Mouse (Mus musculus) cerebellum, adult 9-10 months (tissue): ENCODE data around the gene Prune1.

Experiments used
- DNase-seq: peaks from one replicate; pipeline ENCODE4 v3.0.0; 2022

The Prune1 gene

DNA sequence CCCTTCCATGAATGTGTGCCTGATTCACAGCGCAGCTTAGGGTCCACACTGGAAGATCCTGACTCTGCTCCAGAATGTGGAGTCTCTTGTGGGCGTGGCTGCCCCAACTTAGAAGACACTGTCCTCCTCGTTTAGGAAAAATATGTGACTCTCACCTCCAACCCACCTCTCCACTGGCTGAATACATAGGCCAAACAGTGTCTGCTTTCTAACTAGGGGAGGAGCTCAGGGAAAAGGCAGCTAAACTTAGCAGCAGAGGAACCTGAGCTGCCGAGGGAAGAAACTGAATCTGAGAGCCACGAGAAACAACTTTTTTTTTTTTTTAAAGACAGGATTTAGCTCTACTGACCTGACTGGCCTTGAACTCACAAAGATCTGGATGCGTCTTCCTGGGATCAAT, 6.7 kb downstream of the Prune1 start:
- DNase-seq, result no peak

DNA sequence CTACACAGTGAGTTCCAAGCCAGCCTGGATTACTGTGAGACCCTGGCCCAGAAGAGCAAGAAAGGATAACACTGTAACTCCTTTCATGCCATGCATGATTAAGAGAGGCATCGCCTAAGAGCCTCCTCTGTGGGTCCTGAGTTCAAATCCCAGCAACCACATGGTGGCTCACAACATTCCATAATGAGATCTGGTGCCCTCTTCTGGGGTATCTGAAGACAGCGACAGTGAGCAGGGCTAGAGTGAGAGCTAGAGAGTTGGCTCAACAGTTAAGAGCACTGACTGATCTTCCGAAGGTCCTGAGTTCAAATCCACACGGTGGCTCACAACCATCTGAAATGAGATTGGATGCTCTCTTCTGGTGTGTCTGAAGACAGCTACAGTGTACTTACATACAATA, 7.4 kb downstream of the Prune1 start:
- no peak for DNase-seq

DNA sequence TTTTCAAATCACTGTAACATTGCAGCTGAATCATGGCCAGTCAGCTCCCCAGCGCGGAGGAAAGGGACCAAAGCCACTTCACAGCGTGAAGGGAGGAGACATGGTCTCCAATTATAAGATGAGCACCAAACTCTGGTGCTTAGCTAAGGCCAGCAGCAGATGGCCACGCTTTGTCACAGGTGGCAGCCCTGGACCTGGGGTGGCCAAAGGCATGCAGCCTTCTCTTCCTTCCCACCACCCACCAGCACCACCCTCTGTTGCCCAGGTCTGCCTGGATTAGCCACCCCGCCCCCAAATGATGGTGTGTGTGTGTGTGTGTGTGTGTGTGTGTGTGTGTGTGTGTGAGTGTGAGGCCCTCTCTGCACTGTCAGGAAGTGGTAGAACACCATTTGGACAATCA, 8.4 kb downstream of the Prune1 start:
- peak; percentile 96 for DNase-seq

DNA sequence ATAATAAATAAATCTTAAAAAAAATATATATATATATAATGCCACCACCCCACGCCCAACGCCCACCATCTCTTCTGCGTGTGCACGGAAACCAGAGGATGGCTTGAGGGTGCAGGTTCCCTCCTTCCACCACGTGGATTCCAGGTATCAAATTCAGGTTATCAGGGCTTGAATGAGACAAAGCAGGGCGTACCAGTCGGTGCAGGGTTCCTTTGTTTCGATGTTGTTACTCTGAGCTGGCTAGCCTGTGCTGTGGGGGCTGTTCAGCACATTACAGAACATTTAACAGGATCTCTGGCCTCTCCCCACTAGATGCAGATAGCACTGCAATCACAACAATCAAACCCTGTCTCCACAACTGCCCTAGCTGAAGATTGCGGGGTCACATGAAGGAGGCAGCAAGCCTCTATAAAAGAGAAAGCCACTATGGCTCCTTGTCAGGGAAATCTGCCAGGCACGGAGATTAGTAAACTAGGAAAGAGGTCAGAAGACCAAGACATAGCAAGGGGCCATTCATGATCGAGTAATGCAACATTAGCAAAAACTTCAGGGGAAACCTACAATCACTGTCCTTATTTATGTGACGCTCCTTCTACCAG, 11.0 kb downstream of the Prune1 start:
- no peak for DNase-seq

GRCm38 (mm10) chr3:95269789-95270188, 12.1 kb downstream of the Prune1 start:
- DNase-seq, result no peak

DNA sequence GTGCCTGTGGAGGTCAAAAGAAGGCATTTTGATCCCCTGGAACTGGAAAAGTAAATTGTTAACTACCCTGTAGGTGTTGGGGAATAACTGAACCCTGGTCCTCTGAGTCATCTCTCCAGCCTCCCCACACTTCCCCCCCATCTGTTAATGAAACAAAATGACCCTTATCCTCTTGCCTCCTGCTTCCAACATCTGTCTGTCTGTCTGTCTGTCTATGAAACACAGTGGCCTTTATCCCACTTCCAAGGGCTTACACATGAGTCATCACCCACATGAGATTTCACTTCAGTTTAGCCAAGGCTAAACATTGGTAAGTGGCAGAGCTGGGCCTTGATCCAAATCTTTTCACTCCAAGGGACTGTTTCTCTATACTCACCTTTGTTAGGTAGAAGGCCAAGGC, 14.0 kb downstream of the Prune1 start:
- no peak for DNase-seq

DNA sequence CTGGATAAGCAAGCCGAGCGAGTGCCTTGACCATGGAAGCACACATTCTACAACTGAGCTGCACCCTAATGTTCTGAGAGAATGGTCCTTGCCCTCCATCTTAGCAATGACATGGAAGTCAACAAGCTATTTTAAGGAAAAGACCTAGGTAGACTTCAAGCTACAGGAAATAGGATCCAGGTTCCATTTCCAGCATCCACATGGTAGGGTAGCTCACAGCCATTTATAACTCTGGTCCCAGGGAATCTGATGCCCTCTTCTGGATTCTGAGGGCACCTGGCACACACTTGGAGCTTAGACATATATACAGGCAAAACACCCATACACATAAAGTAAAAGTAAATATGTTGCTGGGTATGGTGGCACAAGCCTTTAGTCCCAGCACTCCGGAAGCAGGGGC, 15.8 kb downstream of the Prune1 start:
- DNase-seq, result no peak

DNA sequence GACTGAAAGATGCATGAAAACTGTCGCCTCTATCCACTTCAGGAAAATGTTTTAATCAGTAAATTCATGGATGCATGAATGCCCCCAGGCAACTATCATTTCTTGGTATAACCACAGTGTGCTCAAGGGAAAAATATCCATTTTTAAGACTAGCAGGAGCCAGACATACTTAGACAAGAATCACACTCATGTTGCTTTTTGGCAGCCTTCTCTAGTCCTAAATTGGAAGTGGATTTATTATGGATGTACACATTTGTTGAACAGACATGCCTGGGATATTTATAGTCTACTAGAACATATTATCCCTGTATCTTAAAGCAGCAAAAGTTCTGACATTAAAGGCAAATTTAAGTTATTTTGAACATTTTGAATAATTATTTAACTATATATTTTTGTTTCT, 17.2 kb downstream of the Prune1 start:
- DNase-seq, result no peak

- DNase-seq, result peak; percentile 68
Observed at GRCm38 (mm10) chr3:95263089-95263739, 18.7 kb downstream of the Prune1 start.

GRCm38 (mm10) chr3:95261975-95262374, 19.9 kb downstream of the Prune1 start:
- DNase-seq, result no peak

GRCm38 (mm10) chr3:95256931-95257330, 24.9 kb downstream of the Prune1 start:
- DNase-seq, result no peak

GRCm38 (mm10) chr3:95250783-95251424, 31.0 kb downstream of the Prune1 start, which contains the start of gene Bnipl:
Bnipl (minus strand) TSS chr3:95251193.
- no peak for DNase-seq

DNA sequence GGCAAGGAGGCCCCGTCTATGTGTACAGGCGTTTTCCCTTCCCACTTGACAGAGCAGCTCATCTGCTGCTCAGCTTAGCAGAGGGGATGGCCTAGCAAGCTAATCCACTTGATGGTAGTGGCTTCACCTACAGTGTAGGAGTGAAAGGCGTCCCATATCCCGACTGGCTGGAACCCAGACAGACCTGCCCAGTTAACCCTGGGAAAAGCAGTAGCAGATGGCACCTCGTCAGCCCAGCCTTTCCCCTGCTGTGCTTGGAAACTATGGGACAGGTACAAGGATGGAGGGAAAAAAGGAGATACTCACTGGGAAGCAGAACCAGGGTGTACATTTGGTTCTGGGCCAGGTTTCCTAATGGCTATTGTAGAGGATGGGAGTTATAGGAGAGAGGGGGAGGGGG, 31.5 kb downstream of the Prune1 start:
- peak; percentile 94 for DNase-seq

GRCm38 (mm10) chr3:95247660-95248336, 34.1 kb downstream of the Prune1 start:
- no peak for DNase-seq

DNA sequence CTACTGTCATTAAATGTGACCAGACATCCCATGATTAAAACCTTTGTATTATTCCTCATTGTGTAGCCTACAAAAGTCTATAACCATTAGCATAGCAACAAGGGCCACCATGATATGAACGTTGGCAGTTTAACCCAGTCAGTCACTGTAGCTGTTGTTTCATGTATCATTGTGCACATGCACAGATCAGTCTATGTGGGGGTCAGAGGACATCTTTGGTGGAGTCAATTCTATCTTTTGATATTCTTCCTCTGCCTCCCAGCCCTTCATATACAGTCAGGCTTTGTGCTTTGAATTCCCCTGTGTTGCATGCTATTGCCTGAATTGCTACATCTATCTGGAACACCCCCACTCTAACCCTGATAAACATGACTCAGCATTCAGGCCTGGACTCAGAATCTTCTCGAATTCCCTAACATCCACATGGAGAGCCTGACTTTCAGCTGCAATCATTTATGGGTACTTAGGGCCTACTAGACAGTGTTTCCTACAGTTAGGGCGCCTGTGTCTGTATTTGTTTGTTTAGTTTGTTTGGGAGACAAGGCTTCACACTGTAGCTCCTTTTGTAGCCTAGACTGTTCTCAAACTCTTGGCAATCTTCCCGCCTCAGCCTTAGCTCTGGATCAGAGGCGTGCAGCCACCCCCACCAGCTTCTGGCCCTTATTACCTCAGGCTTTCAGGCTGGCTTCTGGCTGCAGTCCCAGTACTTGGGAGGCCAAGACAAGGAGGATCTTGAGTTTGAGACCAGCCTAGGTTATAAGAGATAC, 35.2 kb downstream of the Prune1 start:
- no peak for DNase-seq

GRCm38 (mm10) chr3:95243086-95243485, 38.8 kb downstream of the Prune1 start:
- no peak for DNase-seq

DNA sequence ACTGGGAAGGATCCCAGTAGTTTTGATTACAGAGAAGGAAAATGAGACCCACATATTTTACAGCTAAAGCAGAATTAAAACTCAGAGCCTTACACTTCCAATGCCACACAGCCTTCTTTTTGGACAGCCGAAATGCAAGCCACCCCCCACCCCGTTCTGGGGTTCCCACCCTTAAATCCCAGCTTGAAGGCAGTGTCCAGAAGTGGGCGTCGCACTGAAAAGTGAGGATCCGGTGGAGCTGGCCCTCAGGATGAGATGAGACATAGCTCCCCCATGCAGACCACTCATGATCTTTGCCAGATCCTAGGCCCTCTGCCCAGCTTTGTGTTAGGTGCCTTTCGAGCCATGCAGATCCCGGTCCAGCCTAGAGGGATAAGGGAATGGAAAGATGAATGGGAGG, 40.4 kb downstream of the Prune1 start, which contains the start of gene Gm128:
Gene Gm128, minus strand, starts transcription at position 101 of the 400 bp plus-strand sequence.
- DNase-seq, result no peak

- no peak for DNase-seq
Observed at GRCm38 (mm10) chr3:95240900-95241299, 41.0 kb downstream of the Prune1 start.

DNA sequence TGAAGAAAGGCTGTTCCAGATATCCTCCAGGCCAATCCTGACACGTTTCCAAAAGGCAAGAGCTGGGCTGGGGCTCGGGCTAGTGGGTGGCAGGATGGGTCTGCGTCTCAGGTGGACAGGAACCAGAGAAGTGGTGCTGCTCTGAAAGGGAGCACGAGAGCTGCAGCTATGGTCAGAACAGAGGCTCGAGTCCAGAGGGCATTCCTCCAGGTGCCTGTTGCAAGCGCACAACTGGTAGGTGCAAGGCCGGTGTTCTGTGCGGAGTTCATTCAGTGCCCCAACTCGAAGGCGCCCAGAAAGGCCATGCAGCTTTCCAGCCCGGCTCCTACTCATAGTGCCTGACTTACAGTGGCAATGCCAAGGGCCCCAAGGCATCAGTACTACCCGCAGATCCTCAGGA, 41.9 kb downstream of the Prune1 start:
- DNase-seq, result no peak

GRCm38 (mm10) chr3:95239022-95239421, 42.9 kb downstream of the Prune1 start:
- DNase-seq, result no peak

GRCm38 (mm10) chr3:95237541-95238099, 44.3 kb downstream of the Prune1 start:
- no peak for DNase-seq
